Mouse (Mus musculus) embryonic facial prominence, embryonic 14.5 days (tissue): ENCODE results near the gene H2-T22. TPM values are rescaled to one million over a fixed set of nuclear protein-coding genes. Genes with fewer than 3 reads are reported as not detected.
"Not testable (repeated sequence)": the region's sequence is repeated elsewhere in the genome, so short reads cannot be mapped to it uniquely, and the experiment has no call there.

Experiments used
- ATAC-seq: fragments of 200-750 bp; cut with Nextera tagmentation; 2 replicates; pipeline ENCODE4 v1.8.0; 2017; ENCODE audit warnings: low read depth, moderate number of reproducible peaks, moderate TSS enrichment
- DNase-seq: peaks from one replicate; pipeline ENCODE4 v3.0.0-alpha.2; 2015; ENCODE audit warnings: low spot score
- H3K27ac ChIP-seq: fragments of 300-500 bp; sonication (generic); replicated peaks from 2 replicates; pipeline ENCODE4 v1.5.1; 2014; ENCODE audit warnings: low read depth, mild to moderate bottlenecking, low read length, moderate library complexity
- H3K27me3 ChIP-seq: fragments of 300-500 bp; sonication (generic); replicated peaks from 2 replicates; pipeline ENCODE4 v1.6.1; 2014; ENCODE audit warnings: low read length; ENCODE audit not compliant: control insufficient read depth, insufficient read depth
- H3K36me3 ChIP-seq: fragments of 300-500 bp; sonication (generic); 2 replicates; pipeline ENCODE4 v1.6.1; 2014; ENCODE audit warnings: low read length, mixed read lengths; ENCODE audit not compliant: control insufficient read depth, insufficient read depth
- H3K4me1 ChIP-seq: fragments of 300-500 bp; sonication (generic); 2 replicates; pipeline ENCODE4 v1.6.1; 2014; ENCODE audit warnings: antibody characterized with exemption, low read length; ENCODE audit not compliant: control insufficient read depth, insufficient read depth
- H3K4me2 ChIP-seq: fragments of 300-500 bp; sonication (generic); 2 replicates; pipeline ENCODE4 v1.6.1; 2014; ENCODE audit warnings: low read depth, mild to moderate bottlenecking, low read length, moderate library complexity, mixed read lengths
- H3K4me3 ChIP-seq: fragments of 300-500 bp; sonication (generic); 2 replicates; pipeline ENCODE4 v1.5.1; 2014; ENCODE audit warnings: low read depth, mild to moderate bottlenecking, low read length
- H3K9ac ChIP-seq: fragments of 300-500 bp; sonication (generic); 2 replicates; pipeline ENCODE4 v1.6.1; 2014; ENCODE audit warnings: low read depth, mild to moderate bottlenecking, low read length, moderate library complexity, mixed read lengths
- H3K9me3 ChIP-seq: fragments of 300-500 bp; sonication (generic); 2 replicates; pipeline ENCODE4 v1.6.1; 2016; ENCODE audit warnings: low read length; ENCODE audit not compliant: control insufficient read depth
- WGBS: fragments of 180-500 bp; shearing (Covaris S2); extraction: QIAGEN DNeasy Blood & Tissue Kit; methylation state at CpG from one replicate; pipeline ENCODE4 v1.1.7; 2014; 5-methylcytosine and 5-hydroxymethylcytosine counted together
- polyA plus RNA-seq: library from polyadenylated mRNA; unstranded; fragments of >200 nt; fragmentation: Nextera tagmentation; extraction: Ambion mirVana; gene quantifications from 2 replicates; pipeline ENCODE4 v1.2.1, GENCODE M21; 2014

Gene H2-T22
- polyA plus RNA-seq, 1 experiment from 2014 or later = 20.5 TPM

GRCm38 (mm10) chr17:36014977-36015376 lies 27.6 kb downstream of the H2-T22 start:
- no peak for ATAC-seq
- H3K27me3 ChIP-seq = no peaks in the 10 kb centered on the region

GRCm38 (mm10) chr17:36004409-36004808 lies 38.1 kb downstream of the H2-T22 start:
- H3K9ac ChIP-seq, H3K9me3 ChIP-seq, H3K4me1 ChIP-seq, H3K27me3 ChIP-seq, H3K4me3 ChIP-seq, H3K4me2 ChIP-seq, DNase-seq, H3K36me3 ChIP-seq, H3K27ac ChIP-seq, ATAC-seq: not testable (repeated sequence)
- WGBS = 93% methylated on average over 7 of the region's 7 CpGs

More at GRCm38 (mm10) chr17:36014977-36015376, 27.6 kb downstream of the H2-T22 start:
- 91% methylated on average over 4 of the region's 5 CpGs for WGBS
- H3K4me2 ChIP-seq = no peak overlapping the region
- H3K36me3 ChIP-seq = 0 out of 2 replicates have a peak, but pooled peaks cover 5% of the 10 kb centered on the region
- no peak for DNase-seq
- no peak overlapping the region for H3K9ac ChIP-seq
- no peaks in the 10 kb centered on the region for H3K4me1 ChIP-seq
- H3K27ac ChIP-seq = no peak overlapping the region
- H3K4me3 ChIP-seq = no peak overlapping the region
- H3K9me3 ChIP-seq = no peaks in the 10 kb centered on the region

GRCm38 (mm10) chr17:36003331-36003730 lies 39.2 kb downstream of the H2-T22 start:
- Histone ChIP-seq H3K27me3 (no peaks in the 10 kb centered on the region), H3K4me1 (no peaks in the 10 kb centered on the region), H3K27ac (no peak overlapping the region), H3K9ac (no peak overlapping the region), H3K9me3 (0 out of 2 replicates have a peak, but pooled peaks cover 5% of the 10 kb centered on the region), H3K36me3 (no peaks in the 10 kb centered on the region), H3K4me2 (no peak overlapping the region), H3K4me3 (no peak overlapping the region)
- DNase-seq = no peak
- ATAC-seq = no peak
- 93% methylated on average over 7 of the region's 7 CpGs for WGBS

- Histone ChIP-seq H3K36me3 (no peaks in the 10 kb centered on the region), H3K4me2 (no peak overlapping the region), H3K9me3 (0 out of 2 replicates have a peak, but pooled peaks cover 5% of the 10 kb centered on the region), H3K9ac (no peak overlapping the region), H3K27me3 (no peaks in the 10 kb centered on the region), H3K27ac (no peak overlapping the region), H3K4me3 (no peak overlapping the region), H3K4me1 (no peaks in the 10 kb centered on the region)
- no peak for ATAC-seq
- 95% methylated on average over 6 of the region's 6 CpGs for WGBS
- no peak for DNase-seq
Measured at GRCm38 (mm10) chr17:36001966-36002365, 40.6 kb downstream of the H2-T22 start.

GRCm38 (mm10) chr17:36001121-36001897 lies 41.2 kb downstream of the H2-T22 start:
- Histone ChIP-seq H3K27ac (no peak overlapping the region), H3K27me3 (no peaks in the 10 kb centered on the region), H3K4me2 (no peak overlapping the region), H3K4me1 (no peaks in the 10 kb centered on the region), H3K9ac (no peak overlapping the region), H3K4me3 (no peak overlapping the region), H3K36me3 (no peaks in the 10 kb centered on the region), H3K9me3 (no peaks in the 10 kb centered on the region)
- no peak for ATAC-seq
- DNase-seq = no peak
- 96% methylated on average over 12 of the region's 12 CpGs for WGBS

GRCm38 (mm10) chr17:36000349-36000748 lies 42.2 kb downstream of the H2-T22 start:
- H3K27ac ChIP-seq = no peak overlapping the region
- 85% methylated on average over 4 of the region's 4 CpGs for WGBS
- no peaks in the 10 kb centered on the region for H3K9me3 ChIP-seq
- H3K4me3 ChIP-seq = no peak overlapping the region
- no peak overlapping the region for H3K9ac ChIP-seq
- H3K4me2 ChIP-seq = no peak overlapping the region
- H3K4me1 ChIP-seq = peaks cover 3% of the 10 kb centered on the region; the same call in 1 of the 2 replicates
- no peak for ATAC-seq
- H3K27me3 ChIP-seq = no peaks in the 10 kb centered on the region
- H3K36me3 ChIP-seq = no peaks in the 10 kb centered on the region
- no peak for DNase-seq

GRCm38 (mm10) chr17:35999356-35999755 lies 43.2 kb downstream of the H2-T22 start:
- Histone ChIP-seq H3K4me2 (no peak overlapping the region), H3K9me3 (no peaks in the 10 kb centered on the region), H3K36me3 (no peaks in the 10 kb centered on the region), H3K4me3 (no peak overlapping the region), H3K27me3 (no peaks in the 10 kb centered on the region), H3K9ac (no peak overlapping the region), H3K4me1 (peaks cover 4% of the 10 kb centered on the region; the same call in 1 of the 2 replicates), H3K27ac (no peak overlapping the region)
- ATAC-seq = no peak
- WGBS = 88% methylated on average over 7 of the region's 7 CpGs
- no peak for DNase-seq

GRCm38 (mm10) chr17:35998545-35999305 lies 43.8 kb downstream of the H2-T22 start:
- no peak for ATAC-seq
- no peaks in the 10 kb centered on the region for H3K36me3 ChIP-seq
- no peak overlapping the region for H3K4me3 ChIP-seq
- H3K9me3 ChIP-seq = no peaks in the 10 kb centered on the region
- no peaks in the 10 kb centered on the region for H3K27me3 ChIP-seq
- no peak overlapping the region for H3K9ac ChIP-seq
- H3K4me1 ChIP-seq = peaks cover 4% of the 10 kb centered on the region; the same call in 1 of the 2 replicates
- no peak overlapping the region for H3K27ac ChIP-seq
- WGBS = 94% methylated on average over 6 of the region's 6 CpGs
- DNase-seq = no peak
- no peak overlapping the region for H3K4me2 ChIP-seq
